Mouse (Mus musculus) hindbrain, embryonic 12.5 days (tissue): ENCODE data around the gene Obscn. TPM values are rescaled to one million over a fixed set of nuclear protein-coding genes. Genes with fewer than 3 reads are reported as not detected.
"Not testable (repeated sequence)": the region's sequence is repeated elsewhere in the genome, so short reads cannot be mapped to it uniquely, and the experiment has no call there.

ENCODE experiments used
- ATAC-seq: fragments of 200-750 bp; cut with Nextera tagmentation; 2 replicates; pipeline ENCODE4 v1.8.0; 2017; ENCODE audit warnings: moderate TSS enrichment; ENCODE audit not compliant: low FRiP score
- H3K27ac ChIP-seq: fragments of 300-500 bp; sonication (generic); 2 replicates; pipeline ENCODE4 v1.5.1; 2016; ENCODE audit warnings: mild to moderate bottlenecking
- H3K27me3 ChIP-seq: fragments of 300-500 bp; sonication (generic); 2 replicates; pipeline ENCODE4 v1.6.1; 2016; ENCODE audit warnings: mild to moderate bottlenecking
- H3K36me3 ChIP-seq: fragments of 300-500 bp; sonication (generic); 2 replicates; pipeline ENCODE4 v1.6.1; 2016; ENCODE audit warnings: mild to moderate bottlenecking
- H3K4me1 ChIP-seq: fragments of 300-500 bp; sonication (generic); 2 replicates; pipeline ENCODE4 v1.6.1; 2016
- H3K4me2 ChIP-seq: fragments of 300-500 bp; sonication (generic); replicated peaks from 2 replicates; pipeline ENCODE4 v1.6.1; 2016; ENCODE audit warnings: mild to moderate bottlenecking
- H3K4me3 ChIP-seq: fragments of 300-500 bp; sonication (generic); 2 replicates; pipeline ENCODE4 v1.5.1; 2016; ENCODE audit warnings: mild to moderate bottlenecking
- H3K9ac ChIP-seq: fragments of 300-500 bp; sonication (generic); 2 replicates; pipeline ENCODE4 v1.6.1; 2016; ENCODE audit warnings: mild to moderate bottlenecking, moderate library complexity
- H3K9me3 ChIP-seq: fragments of 300-500 bp; sonication (generic); replicated peaks from 2 replicates; pipeline ENCODE4 v1.6.1; 2016; ENCODE audit warnings: mild to moderate bottlenecking
- WGBS: fragments of 180-500 bp; shearing (Covaris S2); methylation state at CpG from one replicate; pipeline ENCODE4 v1.1.7; 2016; 5-methylcytosine and 5-hydroxymethylcytosine counted together
- polyA plus RNA-seq: library from polyadenylated mRNA; unstranded; fragments of >200 nt; fragmentation: Nextera tagmentation; extraction: Ambion mirVana; gene quantifications from 2 replicates; pipeline ENCODE4 v1.2.1, GENCODE M21; 2016

The Obscn gene
- polyA plus RNA-seq, 1 experiment from 2014 or later: 0.28 TPM

GRCm38 (mm10) chr11:58963543-58963942, 172.7 kb downstream of the Obscn start:
- no peak overlapping the region for H3K4me2 ChIP-seq
- peaks cover 21% of the 10 kb centered on the region for H3K4me1 ChIP-seq
- peaks cover 4% of the 10 kb centered on the region; the same call in 1 of the 2 replicates for H3K9me3 ChIP-seq
- WGBS: 40% methylated on average over 17 of the region's 17 CpGs
- H3K27me3 ChIP-seq: peaks cover 18% of the 10 kb centered on the region
- no peak overlapping the region for H3K4me3 ChIP-seq
- H3K9ac ChIP-seq: no peak overlapping the region
- H3K36me3 ChIP-seq: peaks cover 6% of the 10 kb centered on the region
- no peak overlapping the region for H3K27ac ChIP-seq
- ATAC-seq: no peak

- H3K4me1 ChIP-seq: peaks cover 41% of the 10 kb centered on the region
- H3K9me3 ChIP-seq: peaks cover 4% of the 10 kb centered on the region; the same call in 1 of the 2 replicates
- no peak overlapping the region for H3K4me2 ChIP-seq
- no peak overlapping the region for H3K4me3 ChIP-seq
- no peak overlapping the region for H3K27ac ChIP-seq
- no peak for ATAC-seq
- 0 out of 2 replicates have a peak, but pooled peaks cover 4% of the 10 kb centered on the region for H3K36me3 ChIP-seq
- H3K27me3 ChIP-seq: peaks cover 18% of the 10 kb centered on the region
- 58% methylated on average over 50 of the region's 50 CpGs for WGBS
- H3K9ac ChIP-seq: no peak overlapping the region
Measured at GRCm38 (mm10) chr11:58961364-58962177, 174.6 kb downstream of the Obscn start.

- Histone ChIP-seq H3K27ac (peak overlapping the region; percentile 77), H3K27me3 (peaks cover 18% of the 10 kb centered on the region), H3K36me3 (0 out of 2 replicates have a peak, but pooled peaks cover 4% of the 10 kb centered on the region), H3K9me3 (peaks cover 4% of the 10 kb centered on the region; the same call in 1 of the 2 replicates), H3K4me2 (peak overlapping the region; percentile 53), H3K4me3 (peak overlapping the region; percentile 44), H3K4me1 (peaks cover 45% of the 10 kb centered on the region), H3K9ac (peak overlapping the region; percentile 44)
- ATAC-seq: peak; percentile 85
- WGBS: 4% methylated on average over 40 of the region's 40 CpGs
Measured at GRCm38 (mm10) chr11:58959921-58960465, 176.2 kb downstream of the Obscn start.

DNA sequence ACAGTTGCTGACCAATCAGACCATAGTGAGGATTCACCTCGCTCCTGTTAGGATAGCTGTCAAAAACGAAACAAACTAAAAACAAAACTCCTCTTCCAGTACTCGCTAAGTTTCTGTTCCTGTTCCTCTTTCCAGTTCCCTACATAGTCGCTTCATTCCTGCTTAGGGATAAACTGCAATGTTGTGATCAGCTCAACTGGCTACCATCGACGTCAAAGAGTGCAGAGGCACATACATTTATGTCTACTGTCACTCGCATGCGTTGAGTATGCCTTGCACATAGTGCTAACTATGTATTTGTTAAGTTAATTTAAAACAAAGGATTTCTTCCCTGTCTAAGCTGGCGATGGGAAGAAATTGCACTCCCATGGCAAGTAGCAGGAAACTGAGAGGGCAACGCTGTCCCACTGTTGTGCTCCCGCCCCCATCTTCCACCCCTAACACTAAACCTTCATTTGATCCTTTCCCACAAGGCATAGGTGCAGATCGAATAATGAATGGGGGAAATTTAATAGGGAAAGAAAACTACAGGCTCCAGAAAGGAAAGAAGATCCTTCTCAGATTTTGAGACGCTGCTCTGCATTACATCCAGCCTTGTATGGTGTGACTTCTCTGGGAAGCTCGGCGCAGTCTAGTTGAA, 176.9 kb downstream of the Obscn start:
- H3K9ac ChIP-seq: peak overlapping the region; percentile 44; the same call in 1 of the 2 replicates
- peak overlapping the region; percentile 77 for H3K27ac ChIP-seq
- H3K4me3 ChIP-seq: peak overlapping the region; percentile 44
- peaks cover 4% of the 10 kb centered on the region; the same call in 1 of the 2 replicates for H3K9me3 ChIP-seq
- H3K4me1 ChIP-seq: peaks cover 41% of the 10 kb centered on the region
- H3K27me3 ChIP-seq: peaks cover 18% of the 10 kb centered on the region
- no peak for ATAC-seq
- H3K4me2 ChIP-seq: peak overlapping the region; percentile 53
- H3K36me3 ChIP-seq: 0 out of 2 replicates have a peak, but pooled peaks cover 4% of the 10 kb centered on the region
- 38% methylated on average over 15 of the region's 15 CpGs for WGBS

DNA sequence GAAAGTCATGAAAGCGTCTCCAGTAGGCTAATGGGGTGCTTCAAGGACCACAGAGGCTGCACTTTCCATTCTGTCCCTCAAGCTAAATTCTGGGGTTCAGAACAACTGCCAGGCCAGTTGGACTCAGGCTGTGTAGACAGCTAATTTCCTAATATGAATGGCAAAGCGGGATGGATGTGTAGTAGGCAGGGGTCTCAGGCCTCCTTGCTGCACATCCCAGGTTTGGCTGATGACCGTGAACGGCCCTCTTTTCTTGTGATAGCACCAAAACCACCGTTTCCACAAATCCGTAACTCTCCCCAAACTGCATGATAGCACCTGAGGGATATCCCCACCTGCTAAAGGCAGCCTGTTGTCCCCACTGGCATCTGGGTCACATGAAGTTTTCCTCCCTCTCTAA, 177.7 kb downstream of the Obscn start:
- peaks cover 18% of the 10 kb centered on the region for H3K27me3 ChIP-seq
- peak overlapping the region; percentile 21; the same call in 1 of the 2 replicates for H3K4me2 ChIP-seq
- no peak overlapping the region for H3K9ac ChIP-seq
- no peak for ATAC-seq
- peaks cover 4% of the 10 kb centered on the region; the same call in 1 of the 2 replicates for H3K9me3 ChIP-seq
- H3K36me3 ChIP-seq: 0 out of 2 replicates have a peak, but pooled peaks cover 4% of the 10 kb centered on the region
- peaks cover 39% of the 10 kb centered on the region for H3K4me1 ChIP-seq
- H3K27ac ChIP-seq: no peak overlapping the region
- H3K4me3 ChIP-seq: no peak overlapping the region
- WGBS: 87% methylated on average over 6 of the region's 6 CpGs

DNA sequence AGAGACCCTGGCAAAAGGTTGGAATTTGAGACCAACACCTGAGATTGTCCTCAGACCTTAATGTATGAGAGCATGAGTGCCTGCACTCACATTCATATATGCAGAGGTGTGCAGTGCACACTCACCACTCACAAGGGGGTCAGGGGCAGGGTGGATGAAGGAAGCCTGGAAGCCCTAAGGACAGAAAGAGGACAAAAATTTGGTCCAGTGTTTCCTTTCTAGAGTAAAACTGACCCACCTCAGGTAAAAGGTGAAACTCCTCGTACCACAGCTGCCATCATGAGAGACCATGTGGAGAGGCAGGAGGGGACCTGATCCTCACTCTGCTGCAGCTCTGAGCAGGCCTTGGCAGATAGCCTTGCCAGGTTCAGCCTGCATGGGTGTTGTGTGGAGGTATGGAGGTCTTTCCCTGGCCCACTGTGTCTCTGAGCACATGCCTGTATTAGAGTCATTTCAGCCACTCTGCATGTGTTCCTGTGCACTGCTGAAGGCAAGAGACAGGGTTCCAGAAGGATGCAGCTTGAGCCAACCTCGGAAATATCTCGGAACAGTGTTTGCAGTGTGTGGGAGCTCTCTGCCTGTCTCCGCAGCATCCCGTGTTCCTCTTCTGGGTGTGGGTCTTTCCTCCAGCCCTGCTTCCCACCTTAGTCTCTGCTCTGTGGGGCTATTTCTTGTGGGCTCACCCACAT, 178.8 kb downstream of the Obscn start:
- Histone ChIP-seq H3K4me3 (peak overlapping the region; percentile 87), H3K36me3 (0 out of 2 replicates have a peak, but pooled peaks cover 4% of the 10 kb centered on the region), H3K27ac (no peak overlapping the region), H3K4me2 (peak overlapping the region; percentile 95), H3K27me3 (peaks cover 10% of the 10 kb centered on the region; the same call in 1 of the 2 replicates), H3K4me1 (peaks cover 42% of the 10 kb centered on the region), H3K9me3 (peaks cover 4% of the 10 kb centered on the region; the same call in 1 of the 2 replicates), H3K9ac (peak overlapping the region; percentile 91)
- WGBS: 90% methylated on average over 5 of the region's 5 CpGs
- no peak for ATAC-seq

DNA sequence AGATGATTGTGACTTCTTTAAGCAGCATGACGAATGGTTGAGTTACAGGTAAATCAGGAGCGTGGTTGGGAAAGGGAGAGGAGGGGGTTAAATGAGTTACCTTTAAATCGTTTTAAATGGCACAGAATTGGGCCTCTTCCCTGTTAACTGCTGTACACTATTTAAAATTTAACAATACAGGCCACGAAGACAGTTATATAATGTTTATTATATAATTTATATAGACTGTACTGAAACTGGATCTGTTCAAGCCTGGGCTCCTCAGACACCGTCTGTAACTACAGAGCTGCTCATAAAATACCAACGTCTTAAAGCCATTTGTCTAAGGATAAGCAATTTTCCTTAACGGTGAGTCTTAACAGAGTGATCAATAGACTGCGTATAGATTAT, 180.3 kb downstream of the Obscn start:
- no peak for ATAC-seq
- peaks cover 48% of the 10 kb centered on the region for H3K4me1 ChIP-seq
- peak overlapping the region; percentile 95 for H3K4me2 ChIP-seq
- H3K9me3 ChIP-seq: no peaks in the 10 kb centered on the region
- 37% methylated on average over 8 of the region's 8 CpGs for WGBS
- H3K4me3 ChIP-seq: peak overlapping the region; percentile 87
- H3K27me3 ChIP-seq: no peaks in the 10 kb centered on the region
- H3K36me3 ChIP-seq: 0 out of 2 replicates have a peak, but pooled peaks cover 4% of the 10 kb centered on the region
- H3K9ac ChIP-seq: peak overlapping the region; percentile 91
- H3K27ac ChIP-seq: peak overlapping the region; percentile 99

GRCm38 (mm10) chr11:58955143-58955867, 180.9 kb downstream of the Obscn start:
- ATAC-seq: no peak
- H3K27ac ChIP-seq: peak overlapping the region; percentile 99
- peaks cover 54% of the 10 kb centered on the region for H3K4me1 ChIP-seq
- H3K27me3 ChIP-seq: no peaks in the 10 kb centered on the region
- H3K4me3 ChIP-seq: peak overlapping the region; percentile 87
- peak overlapping the region; percentile 91 for H3K9ac ChIP-seq
- H3K9me3 ChIP-seq: no peaks in the 10 kb centered on the region
- H3K36me3 ChIP-seq: 0 out of 2 replicates have a peak, but pooled peaks cover 4% of the 10 kb centered on the region
- 1% methylated on average over 20 of the region's 20 CpGs for WGBS
- H3K4me2 ChIP-seq: peak overlapping the region; percentile 95

GRCm38 (mm10) chr11:58954420-58955142, 181.6 kb downstream of the Obscn start, which contains the start of the genes Hist3h2a and Trim17:
Hist3h2a (plus strand) TSS chr11:58954685.
Trim17 (plus strand) TSS chr11:58954685.
- Histone ChIP-seq H3K27me3 (no peaks in the 10 kb centered on the region), H3K27ac (peak within 1 kb of the TSS; percentile 99), H3K9ac (peak within 1 kb of the TSS; percentile 91), H3K9me3 (no peaks in the 10 kb centered on the region), H3K4me3 (peak within 1 kb of the TSS; percentile 87), H3K36me3 (0 out of 2 replicates have a peak, but pooled peaks cover 4% of the 10 kb centered on the region), H3K4me2 (peak within 1 kb of the TSS; percentile 95), H3K4me1 (peaks cover 54% of the 10 kb centered on the region)
- ATAC-seq: peak; percentile 90
- under 1% methylated on average over 49 of the region's 49 CpGs for WGBS

GRCm38 (mm10) chr11:58954170-58954419, 182.1 kb downstream of the Obscn start:
- H3K36me3 ChIP-seq, H3K27me3 ChIP-seq, H3K9me3 ChIP-seq, ATAC-seq: not testable (repeated sequence)
- Histone ChIP-seq H3K4me1 (peaks cover 49% of the 10 kb centered on the region), H3K4me2 (peak overlapping the region; percentile 95), H3K27ac (peak overlapping the region; percentile 99), H3K4me3 (peak overlapping the region; percentile 87), H3K9ac (peak overlapping the region; percentile 90)
- 0% methylated on average over 13 of the region's 17 CpGs for WGBS
